Mouse (Mus musculus): Measurements from ENCODE around the gene Ntng1.

GRCm38 (mm10) chr3:110087189-110087588 lies 56.6 kb downstream of the Ntng1 start:
- no peak for TF ChIP-seq CTCF (IDR thresholded peaks at IDR 0.05; ENCODE audit: control insufficient read depth, insufficient read depth, insufficient replicate concordance, low read depth, low read length)
- no peak for TF ChIP-seq POLR2A (IDR thresholded peaks at IDR 0.05; ENCODE audit: control insufficient read depth, low read depth, low read length)

Measured in testis, adult 2 months (tissue).